Mouse (Mus musculus): ENCODE measurements at regions not wholly inside any gene's neighbourhood (a gene's known extent, or its start where the extent isn't known, plus 50 kb on each side); places are given as distances from the start of the nearest gene placed in this dataset.

GRCm38 (mm10) chr16:86816006-86816405, 538.0 kb upstream of the N6amt1 start:
- TF ChIP-seq CTCF (IDR thresholded peaks at IDR 0.05; ENCODE audit: control insufficient read depth, insufficient read depth, insufficient replicate concordance, low read depth, low read length) (no peak), POLR2A (IDR thresholded peaks at IDR 0.05; ENCODE audit: control insufficient read depth, low read depth, low read length) (no peak)
- Histone ChIP-seq H3K4me1 (ENCODE audit: control insufficient read depth, insufficient read depth, low read length) (no peaks in the 10 kb centered on the region), H3K27ac (ENCODE audit: control insufficient read depth, insufficient read depth, low read depth, low read length) (no peak overlapping the region), H3K4me3 (ENCODE audit: control insufficient read depth, low read depth, low read length) (no peak overlapping the region), H3K27me3 (ENCODE audit: control insufficient read depth, insufficient read depth, low read length) (no peaks in the 10 kb centered on the region), H3K36me3 (ENCODE audit: control insufficient read depth, insufficient read depth, low read length) (no peaks in the 10 kb centered on the region)

GRCm38 (mm10) chr16:86812692-86813091, 541.3 kb upstream of the N6amt1 start:
- no peaks in the 10 kb centered on the region for H3K27me3 ChIP-seq (ENCODE audit: control insufficient read depth, insufficient read depth, low read length)
- TF ChIP-seq CTCF (IDR thresholded peaks at IDR 0.05; ENCODE audit: control insufficient read depth, insufficient read depth, insufficient replicate concordance, low read depth, low read length) (no peak), POLR2A (IDR thresholded peaks at IDR 0.05; ENCODE audit: control insufficient read depth, low read depth, low read length) (no peak)

GRCm38 (mm10) chr16:86808644-86809324, 545.2 kb upstream of the N6amt1 start:
- no peaks in the 10 kb centered on the region for H3K36me3 ChIP-seq (ENCODE audit: control insufficient read depth, insufficient read depth, low read length)
- TF ChIP-seq POLR2A (IDR thresholded peaks at IDR 0.05; ENCODE audit: control insufficient read depth, low read depth, low read length) (no peak), CTCF (IDR thresholded peaks at IDR 0.05; ENCODE audit: control insufficient read depth, insufficient read depth, insufficient replicate concordance, low read depth, low read length) (no peak)
- H3K4me1 ChIP-seq (ENCODE audit: control insufficient read depth, insufficient read depth, low read length) = no peaks in the 10 kb centered on the region
- no peaks in the 10 kb centered on the region for H3K27me3 ChIP-seq (ENCODE audit: control insufficient read depth, insufficient read depth, low read length)
- no peak overlapping the region for H3K4me3 ChIP-seq (ENCODE audit: control insufficient read depth, low read depth, low read length)
- no peak overlapping the region for H3K27ac ChIP-seq (ENCODE audit: control insufficient read depth, insufficient read depth, low read depth, low read length)

More at GRCm38 (mm10) chr16:86812692-86813091, 541.3 kb upstream of the N6amt1 start:
- H3K27ac ChIP-seq (ENCODE audit: control insufficient read depth, insufficient read depth, low read depth, low read length) = no peak overlapping the region
- no peaks in the 10 kb centered on the region for H3K4me1 ChIP-seq (ENCODE audit: control insufficient read depth, insufficient read depth, low read length)
- H3K36me3 ChIP-seq (ENCODE audit: control insufficient read depth, insufficient read depth, low read length) = no peaks in the 10 kb centered on the region
- H3K4me3 ChIP-seq (ENCODE audit: control insufficient read depth, low read depth, low read length) = no peak overlapping the region

- no peak for TF ChIP-seq CTCF (IDR thresholded peaks at IDR 0.05; ENCODE audit: control insufficient read depth, insufficient read depth, insufficient replicate concordance, low read depth, low read length)
- no peak for TF ChIP-seq POLR2A (IDR thresholded peaks at IDR 0.05; ENCODE audit: control insufficient read depth, low read depth, low read length)
- no peaks in the 10 kb centered on the region for H3K36me3 ChIP-seq (ENCODE audit: control insufficient read depth, insufficient read depth, low read length)
- H3K27ac ChIP-seq (ENCODE audit: control insufficient read depth, insufficient read depth, low read depth, low read length) = no peak overlapping the region
- H3K27me3 ChIP-seq (ENCODE audit: control insufficient read depth, insufficient read depth, low read length) = no peaks in the 10 kb centered on the region
- H3K4me3 ChIP-seq (ENCODE audit: control insufficient read depth, low read depth, low read length) = no peak overlapping the region
- no peaks in the 10 kb centered on the region for H3K4me1 ChIP-seq (ENCODE audit: control insufficient read depth, insufficient read depth, low read length)
Measured at GRCm38 (mm10) chr16:86806374-86806773, 547.6 kb upstream of the N6amt1 start.

GRCm38 (mm10) chr16:86776086-86776485, 577.9 kb upstream of the N6amt1 start:
- no peak overlapping the region for H3K4me3 ChIP-seq (ENCODE audit: control insufficient read depth, low read depth, low read length)
- TF ChIP-seq CTCF (IDR thresholded peaks at IDR 0.05; ENCODE audit: control insufficient read depth, insufficient read depth, insufficient replicate concordance, low read depth, low read length) (no peak), POLR2A (IDR thresholded peaks at IDR 0.05; ENCODE audit: control insufficient read depth, low read depth, low read length) (no peak)
- H3K27ac ChIP-seq (ENCODE audit: control insufficient read depth, insufficient read depth, low read depth, low read length) = no peak overlapping the region
- no peaks in the 10 kb centered on the region for H3K4me1 ChIP-seq (ENCODE audit: control insufficient read depth, insufficient read depth, low read length)
- H3K27me3 ChIP-seq (ENCODE audit: control insufficient read depth, insufficient read depth, low read length) = no peaks in the 10 kb centered on the region
- H3K36me3 ChIP-seq (ENCODE audit: control insufficient read depth, insufficient read depth, low read length) = no peaks in the 10 kb centered on the region

- no peaks in the 10 kb centered on the region for H3K36me3 ChIP-seq (ENCODE audit: control insufficient read depth, insufficient read depth, low read length)
- H3K4me3 ChIP-seq (ENCODE audit: control insufficient read depth, low read depth, low read length) = no peak overlapping the region
- no peak for TF ChIP-seq CTCF (IDR thresholded peaks at IDR 0.05; ENCODE audit: control insufficient read depth, insufficient read depth, insufficient replicate concordance, low read depth, low read length)
- TF ChIP-seq POLR2A (IDR thresholded peaks at IDR 0.05; ENCODE audit: control insufficient read depth, low read depth, low read length) = no peak
- no peak overlapping the region for H3K27ac ChIP-seq (ENCODE audit: control insufficient read depth, insufficient read depth, low read depth, low read length)
- H3K27me3 ChIP-seq (ENCODE audit: control insufficient read depth, insufficient read depth, low read length) = no peaks in the 10 kb centered on the region
- H3K4me1 ChIP-seq (ENCODE audit: control insufficient read depth, insufficient read depth, low read length) = no peaks in the 10 kb centered on the region
Measured at GRCm38 (mm10) chr16:86772586-86772985, 581.4 kb upstream of the N6amt1 start.

- H3K4me3 ChIP-seq (ENCODE audit: control insufficient read depth, low read depth, low read length) = no peak overlapping the region
- no peak overlapping the region for H3K27ac ChIP-seq (ENCODE audit: control insufficient read depth, insufficient read depth, low read depth, low read length)
- no peaks in the 10 kb centered on the region for H3K36me3 ChIP-seq (ENCODE audit: control insufficient read depth, insufficient read depth, low read length)
- H3K4me1 ChIP-seq (ENCODE audit: control insufficient read depth, insufficient read depth, low read length) = no peaks in the 10 kb centered on the region
- TF ChIP-seq CTCF (IDR thresholded peaks at IDR 0.05; ENCODE audit: control insufficient read depth, insufficient read depth, insufficient replicate concordance, low read depth, low read length) (no peak), POLR2A (IDR thresholded peaks at IDR 0.05; ENCODE audit: control insufficient read depth, low read depth, low read length) (no peak)
- no peaks in the 10 kb centered on the region for H3K27me3 ChIP-seq (ENCODE audit: control insufficient read depth, insufficient read depth, low read length)
Measured at GRCm38 (mm10) chr16:86768912-86769311, 585.1 kb upstream of the N6amt1 start.
